Mouse (Mus musculus) erythroblast, embryonic 14.5 days (primary cell): ENCODE results near the gene Hist1h2be. TPM values are rescaled to one million over a fixed set of nuclear protein-coding genes. Genes with fewer than 3 reads are reported as not detected.
A peak's percentile ranks its signal among the peaks of the same experiment; 100 is the strongest.
"Not testable (repeated sequence)": the region's sequence is repeated elsewhere in the genome, so short reads cannot be mapped to it uniquely, and the experiment has no call there.

Source experiments
- H3K27me3 ChIP-seq: 2 replicates; pipeline ENCODE4 v1.6.1; 2012; ENCODE audit warnings: inconsistent platforms; ENCODE audit not compliant: control insufficient read depth
- H3K36me3 ChIP-seq: 2 replicates; pipeline ENCODE4 v1.6.1; 2012; ENCODE audit warnings: mild to moderate bottlenecking, inconsistent platforms; ENCODE audit not compliant: control insufficient read depth
- H3K4me1 ChIP-seq: 2 replicates; pipeline ENCODE4 v1.6.1; 2012; ENCODE audit warnings: inconsistent platforms; ENCODE audit not compliant: control insufficient read depth
- H3K4me3 ChIP-seq: replicated peaks from 2 replicates; pipeline ENCODE3; 2012; ENCODE audit warnings: moderate library complexity, mild to moderate bottlenecking, inconsistent platforms
- H3K9me3 ChIP-seq: 2 replicates; pipeline ENCODE4 v1.6.1; 2012; ENCODE audit warnings: low read length, inconsistent platforms, mixed read lengths; ENCODE audit not compliant: control insufficient read depth
- GATA1 ChIP-seq: IDR thresholded peaks from 2 replicates; pipeline ENCODE4 v1.6.1; 2012; ENCODE audit warnings: low read length, inconsistent platforms, mixed read lengths
- TAL1 ChIP-seq: IDR thresholded peaks from 3 replicates; pipeline ENCODE4 v1.6.1; 2012; ENCODE audit warnings: low read length, inconsistent platforms, mixed read lengths
- polyA plus RNA-seq: library from polyadenylated mRNA; stranded (reverse); fragments of >175 nt; gene quantifications from 2 replicates; pipeline ENCODE4 v1.2.3, GENCODE M21; 2012

The Hist1h2be gene
- polyA plus RNA-seq, 1 experiment = 0.67 TPM

DNA sequence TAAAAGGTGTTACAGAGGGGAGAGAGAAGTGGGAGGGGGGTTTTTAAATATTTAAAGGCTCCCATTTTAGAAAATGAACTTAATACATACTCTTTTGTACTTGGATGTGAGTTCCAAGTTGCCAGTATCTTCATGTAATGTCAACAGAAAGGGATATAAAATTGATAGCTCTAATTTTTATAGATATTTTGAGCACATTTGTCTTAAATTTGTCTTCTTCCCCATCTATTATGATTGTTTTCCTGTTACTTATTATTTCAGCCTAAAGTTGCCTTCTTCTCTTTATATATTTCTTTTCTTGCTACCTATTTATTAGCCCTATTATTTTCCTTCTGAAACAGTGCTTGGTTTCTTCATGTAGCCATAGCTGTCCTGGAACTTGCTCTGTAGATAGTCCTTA is 68.0 kb downstream of the Hist1h2be start, which contains the start of gene Hist1h1d:
Gene Hist1h1d (plus strand): TSS at position 301 of the 400 bp plus-strand sequence.
- H3K4me3 ChIP-seq = peak within 1 kb of the TSS; percentile 80
- peaks cover 77% of the 10 kb centered on the region for H3K4me1 ChIP-seq
- H3K27me3 ChIP-seq = no peaks in the 10 kb centered on the region
- no peaks in the 10 kb centered on the region for H3K9me3 ChIP-seq
- H3K36me3 ChIP-seq = no peaks in the 10 kb centered on the region; the same call in 1 of the 2 replicates
- TF ChIP-seq GATA1 (no peak), TAL1 (no peak)

DNA sequence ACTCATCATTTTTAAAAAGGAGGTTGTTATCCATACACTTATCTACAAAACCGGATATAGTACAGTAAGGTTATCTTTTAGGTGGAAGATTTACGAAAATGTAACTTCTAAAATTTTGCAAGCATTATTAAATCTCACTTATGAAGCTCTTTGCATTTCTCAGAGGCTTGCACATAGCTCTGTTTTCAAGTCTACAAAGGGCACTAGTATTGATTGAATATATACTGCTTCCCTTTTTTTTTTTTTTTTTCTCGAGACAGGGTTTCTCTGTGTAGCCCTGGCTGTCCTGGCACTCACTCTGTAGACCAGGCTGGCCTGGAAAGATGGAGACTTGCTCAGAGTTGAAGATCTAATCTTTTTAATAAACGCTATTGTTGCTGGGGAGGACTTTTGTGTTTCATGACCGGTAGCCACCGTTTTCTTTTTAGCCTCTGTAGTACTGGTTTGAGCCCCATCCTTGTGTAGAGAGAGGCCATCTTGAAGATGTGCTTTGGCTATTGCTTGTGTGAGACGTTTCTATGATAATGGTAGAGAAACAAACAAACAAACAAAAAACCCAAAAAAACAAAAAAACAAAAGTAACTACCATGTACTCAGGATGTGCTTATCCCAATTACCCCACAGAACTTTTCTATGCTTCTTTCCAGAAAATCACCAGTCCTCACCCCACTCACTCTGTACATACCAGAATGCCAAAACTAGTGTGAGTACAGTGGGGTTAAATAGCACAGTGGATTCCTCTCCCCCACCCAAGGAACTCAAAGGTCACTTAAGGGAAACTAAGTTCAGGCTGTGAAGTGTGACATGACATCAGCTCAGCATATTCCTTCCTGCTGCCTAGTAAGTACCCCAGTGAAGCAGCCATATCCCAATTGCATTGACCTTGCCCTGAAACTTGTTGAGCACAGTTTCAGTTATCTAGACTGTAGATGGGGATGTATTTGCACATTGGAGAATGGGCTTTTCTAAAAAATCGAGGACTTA is 68.7 kb downstream of the Hist1h2be start:
- no peaks in the 10 kb centered on the region for H3K27me3 ChIP-seq
- H3K4me3 ChIP-seq = peak overlapping the region; percentile 68
- TF ChIP-seq GATA1 (no peak), TAL1 (no peak)
- H3K9me3 ChIP-seq = no peaks in the 10 kb centered on the region
- no peaks in the 10 kb centered on the region; the same call in 1 of the 2 replicates for H3K36me3 ChIP-seq
- peaks cover 80% of the 10 kb centered on the region for H3K4me1 ChIP-seq

DNA sequence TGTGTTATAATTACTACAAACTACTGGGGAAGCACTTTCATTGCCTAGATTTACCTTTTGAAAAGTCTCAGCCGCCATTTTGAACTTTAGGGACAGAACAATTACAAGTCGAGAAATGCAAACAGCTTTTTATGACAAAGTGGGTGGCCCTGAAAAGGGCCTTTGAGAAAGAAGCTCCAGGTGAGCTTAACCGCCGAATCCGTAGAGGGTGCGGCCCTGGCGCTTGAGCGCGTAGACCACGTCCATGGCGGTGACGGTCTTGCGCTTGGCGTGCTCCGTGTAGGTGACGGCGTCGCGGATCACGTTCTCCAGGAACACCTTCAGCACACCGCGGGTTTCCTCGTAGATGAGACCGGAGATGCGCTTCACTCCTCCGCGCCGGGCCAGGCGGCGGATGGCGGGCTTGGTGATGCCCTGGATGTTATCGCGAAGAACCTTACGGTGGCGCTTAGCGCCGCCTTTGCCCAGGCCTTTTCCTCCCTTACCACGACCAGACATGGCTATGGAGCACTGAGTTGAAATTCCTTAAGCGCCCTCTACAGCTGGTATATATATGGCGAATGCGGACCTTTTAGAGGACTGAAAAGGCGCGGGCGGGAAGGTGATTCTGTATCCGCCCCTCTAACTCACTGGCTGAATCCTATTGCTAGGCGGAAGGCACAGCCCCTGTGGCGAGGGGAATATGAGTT is 69.6 kb downstream of the Hist1h2be start, which contains the start of gene Hist1h4f:
Gene Hist1h4f (minus strand): TSS at position 503 of the 689 bp plus-strand sequence.
- Histone ChIP-seq H3K4me3 (peak within 1 kb of the TSS; percentile 68), H3K4me1 (peaks cover 79% of the 10 kb centered on the region)
- not testable (repeated sequence) for H3K27me3 ChIP-seq, H3K36me3 ChIP-seq, H3K9me3 ChIP-seq

DNA sequence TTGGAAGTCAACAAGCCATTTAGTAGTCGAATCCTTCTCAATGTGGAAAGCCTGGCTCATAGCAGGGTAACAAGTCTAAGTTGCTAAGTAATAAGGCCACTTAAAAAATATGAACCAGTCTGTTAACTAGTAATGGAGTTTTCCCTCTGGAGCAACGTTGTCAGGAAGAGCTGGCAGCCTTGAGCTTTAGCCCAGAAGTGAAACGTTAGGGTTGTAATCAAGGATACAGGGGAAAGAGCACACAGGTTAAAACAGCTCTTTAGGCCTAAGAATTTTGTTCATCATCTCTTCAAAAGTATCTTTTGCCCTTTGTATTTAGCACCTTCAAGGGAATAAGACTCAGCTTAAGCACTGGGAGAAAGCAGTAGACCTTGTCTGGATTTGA is 70.2 kb downstream of the Hist1h2be start:
- H3K4me3 ChIP-seq = peak overlapping the region; percentile 68
- H3K27me3 ChIP-seq = no peaks in the 10 kb centered on the region

DNA sequence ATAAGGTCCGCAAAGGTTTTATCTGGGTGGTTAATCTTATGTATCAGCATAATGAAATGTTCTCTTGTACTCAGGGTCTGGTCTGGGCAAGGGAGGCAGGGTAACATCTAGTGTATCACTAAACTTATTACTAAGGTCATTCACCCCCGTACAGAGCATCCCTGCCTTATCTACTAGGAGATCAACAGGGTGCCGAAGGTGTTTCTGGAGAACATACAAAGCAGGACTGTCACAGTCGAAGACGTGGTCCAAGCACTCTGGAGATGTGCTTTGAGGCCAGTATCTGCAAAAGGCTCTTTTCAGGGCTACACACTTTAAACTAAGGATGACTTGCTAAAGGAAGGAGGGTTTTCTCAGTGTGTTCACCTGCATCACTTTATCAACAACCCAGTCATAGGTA is 74.2 kb downstream of the Hist1h2be start:
- Histone ChIP-seq H3K27me3 (no peaks in the 10 kb centered on the region), H3K36me3 (no peaks in the 10 kb centered on the region), H3K9me3 (no peaks in the 10 kb centered on the region), H3K4me3 (peak overlapping the region; percentile 58), H3K4me1 (peaks cover 53% of the 10 kb centered on the region)
- TF ChIP-seq GATA1 = peak; percentile 67
- TF ChIP-seq TAL1 = no peak

More for the DNA sequence above, 70.2 kb downstream of the Hist1h2be start:
- TF ChIP-seq GATA1 = no peak
- TF ChIP-seq TAL1 = no peak
- H3K9me3 ChIP-seq = no peaks in the 10 kb centered on the region
- no peaks in the 10 kb centered on the region; the same call in 1 of the 2 replicates for H3K36me3 ChIP-seq
- H3K4me1 ChIP-seq = peaks cover 82% of the 10 kb centered on the region

DNA sequence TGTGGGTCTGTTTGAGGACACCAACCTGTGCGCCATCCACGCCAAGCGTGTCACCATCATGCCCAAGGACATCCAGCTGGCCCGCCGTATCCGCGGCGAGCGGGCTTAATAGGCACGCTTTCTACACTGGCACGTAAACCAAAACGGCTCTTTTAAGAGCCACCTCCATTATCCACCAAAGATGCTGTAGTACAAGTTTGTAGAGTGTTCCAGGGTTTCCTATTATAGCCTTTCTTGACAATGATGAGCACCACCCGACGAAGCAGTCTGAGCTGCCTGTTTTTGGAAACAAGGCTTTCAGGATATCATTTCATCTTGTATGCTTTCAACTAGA is 76.2 kb downstream of the Hist1h2be start:
- Histone ChIP-seq H3K4me3 (peak overlapping the region; percentile 57), H3K4me1 (peaks cover 51% of the 10 kb centered on the region)
- H3K9me3 ChIP-seq, H3K36me3 ChIP-seq, H3K27me3 ChIP-seq: not testable (repeated sequence)

DNA sequence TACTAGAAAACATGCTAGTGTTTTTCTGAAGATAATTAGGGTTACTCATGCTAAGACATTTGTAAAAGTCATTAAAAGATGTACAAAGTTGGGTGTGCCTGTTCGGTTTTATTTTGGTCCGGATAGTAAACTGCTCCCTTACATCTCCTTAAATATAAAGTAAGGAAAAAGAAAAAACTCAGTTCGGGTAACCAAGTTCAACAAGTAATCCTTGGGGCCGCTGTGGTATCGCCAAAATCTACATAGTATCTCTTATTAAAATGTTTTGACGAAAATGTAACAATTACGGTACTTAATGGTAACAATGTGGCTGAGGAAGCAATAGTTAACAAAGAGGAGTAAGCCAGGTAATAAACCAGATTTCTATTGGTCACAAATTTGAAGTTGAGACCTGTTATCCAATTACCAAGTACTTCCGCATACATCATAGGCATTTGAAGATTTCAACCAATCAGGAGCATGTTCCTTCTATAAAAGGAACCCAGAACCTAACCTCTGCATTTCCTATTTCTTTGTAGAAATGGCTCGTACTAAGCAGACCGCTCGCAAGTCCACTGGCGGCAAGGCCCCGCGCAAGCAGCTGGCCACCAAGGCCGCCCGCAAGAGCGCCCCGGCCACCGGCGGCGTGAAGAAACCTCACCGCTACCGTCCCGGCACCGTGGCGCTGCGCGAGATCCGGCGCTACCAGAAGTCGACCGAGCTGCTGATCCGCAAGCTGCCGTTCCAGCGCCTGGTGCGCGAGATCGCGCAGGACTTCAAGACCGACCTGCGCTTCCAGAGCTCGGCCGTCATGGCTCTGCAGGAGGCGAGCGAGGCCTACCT is 76.7 kb downstream of the Hist1h2be start, which contains the start of gene Hist1h3f:
Gene Hist1h3f (plus strand): TSS at position 88 of the 822 bp plus-strand sequence.
- Histone ChIP-seq H3K27me3 (no peaks in the 10 kb centered on the region), H3K4me3 (peak within 1 kb of the TSS; percentile 81), H3K36me3 (peaks cover 10% of the 10 kb centered on the region), H3K9me3 (no peaks in the 10 kb centered on the region), H3K4me1 (peaks cover 46% of the 10 kb centered on the region)
- TF ChIP-seq GATA1 (no peak), TAL1 (no peak)

DNA sequence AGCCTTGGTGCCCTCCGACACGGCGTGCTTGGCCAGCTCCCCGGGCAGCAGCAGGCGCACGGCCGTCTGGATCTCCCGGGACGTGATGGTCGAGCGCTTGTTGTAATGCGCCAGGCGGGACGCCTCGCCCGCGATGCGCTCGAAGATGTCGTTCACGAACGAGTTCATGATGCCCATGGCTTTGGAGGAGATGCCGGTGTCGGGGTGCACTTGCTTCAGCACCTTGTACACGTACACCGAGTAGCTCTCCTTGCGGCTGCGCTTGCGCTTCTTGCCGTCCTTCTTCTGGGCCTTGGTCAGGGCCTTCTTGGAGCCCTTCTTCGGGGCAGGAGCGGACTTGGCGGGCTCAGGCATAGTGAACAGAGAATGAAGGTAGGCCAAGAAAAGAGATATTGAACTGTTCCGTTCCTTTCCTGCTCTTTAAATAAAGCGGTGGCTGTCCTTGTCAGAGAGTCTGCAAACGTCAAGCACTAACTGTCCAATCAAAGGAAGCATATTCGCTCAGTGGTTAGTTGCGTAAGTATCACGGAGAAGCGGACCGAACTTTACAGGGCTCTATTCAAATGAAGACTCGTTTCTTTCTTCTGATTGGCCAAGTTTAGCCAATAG is 77.8 kb downstream of the Hist1h2be start, which contains the start of gene Hist1h2bh:
Gene Hist1h2bh (minus strand): TSS at position 394 of the 609 bp plus-strand sequence.
- H3K27me3 ChIP-seq, H3K9me3 ChIP-seq: not testable (repeated sequence)
- Histone ChIP-seq H3K4me1 (peaks cover 49% of the 10 kb centered on the region), H3K4me3 (peak within 1 kb of the TSS; percentile 81), H3K36me3 (peaks cover 20% of the 10 kb centered on the region)

DNA sequence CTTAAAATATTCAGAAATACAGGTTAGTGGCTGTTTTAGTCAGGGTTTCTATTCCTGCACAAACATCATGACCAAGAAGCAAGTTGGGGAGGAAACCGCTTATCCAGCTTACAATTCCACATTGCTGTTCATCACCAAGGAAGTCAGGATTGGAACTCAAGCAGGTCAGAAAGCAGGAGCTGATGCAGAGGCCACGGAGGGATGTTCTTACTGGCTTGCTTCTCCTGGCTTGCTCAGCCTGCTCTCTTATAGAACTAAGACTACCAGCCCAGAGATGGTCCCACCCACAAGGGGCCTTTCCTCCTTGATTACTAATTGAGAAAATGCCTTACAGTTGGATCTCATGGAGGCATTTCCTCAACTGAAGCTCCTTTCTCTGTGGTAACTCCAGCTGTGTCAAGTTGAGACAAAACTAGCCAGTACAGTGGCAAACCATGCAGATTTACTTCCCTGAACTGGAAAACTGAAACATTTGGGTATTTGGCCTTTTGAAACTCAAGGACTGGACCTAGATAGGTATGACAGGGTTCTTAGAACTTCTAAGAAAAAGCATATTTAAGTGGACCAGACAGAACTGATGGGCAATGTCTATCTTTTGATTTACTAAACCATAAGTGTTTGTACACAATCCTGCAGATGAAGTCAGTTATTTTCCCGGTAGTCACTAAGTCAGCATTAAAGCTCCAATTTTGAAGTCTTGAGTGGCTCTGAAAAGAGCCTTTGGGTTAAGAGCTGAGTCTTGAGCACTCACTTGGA is 78.5 kb downstream of the Hist1h2be start:
- H3K36me3 ChIP-seq = peaks cover 26% of the 10 kb centered on the region
- H3K4me1 ChIP-seq = peaks cover 52% of the 10 kb centered on the region
- H3K9me3 ChIP-seq, H3K27me3 ChIP-seq: not testable (repeated sequence)
- peak overlapping the region; percentile 81 for H3K4me3 ChIP-seq
